8 mouse cellular contexts compared by ENCODE assay signal in the genomic region with DNA sequence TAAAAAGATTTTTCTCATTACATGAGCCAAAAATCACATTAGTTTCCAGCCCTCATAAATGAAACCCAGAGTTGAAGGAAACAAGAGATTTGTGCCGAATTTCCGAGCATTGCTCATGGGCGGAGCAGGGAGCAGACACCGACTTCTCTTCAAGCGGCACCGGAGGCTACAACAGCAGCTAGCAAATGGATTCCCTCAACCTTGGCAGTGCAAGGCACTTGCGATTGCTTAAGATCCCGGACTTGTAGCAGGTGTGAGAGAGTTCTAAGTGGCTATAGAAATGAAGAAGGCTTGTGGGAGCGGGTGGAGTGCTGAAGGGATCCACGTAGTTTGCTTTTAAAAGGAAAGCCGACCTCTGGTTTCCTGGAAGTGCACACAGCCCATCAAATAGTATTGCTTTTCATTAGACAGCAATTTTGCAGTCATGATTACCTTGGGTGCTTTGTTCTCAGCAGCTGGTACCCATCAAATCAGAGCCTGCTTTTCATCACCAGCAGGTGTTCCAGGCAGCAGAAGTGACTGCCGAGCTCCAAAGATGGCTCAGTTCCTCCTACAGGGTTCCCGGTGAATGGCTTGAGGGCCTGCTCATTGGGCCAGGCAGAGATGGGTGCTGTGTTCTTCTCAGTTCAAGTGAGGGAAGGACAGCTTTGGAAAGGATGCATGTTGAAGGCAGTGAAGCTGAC.
DNase-seq lines count a peak whose midpoint lies in the region; ATAC-seq and TF ChIP-seq lines count a peak whose summit lies in the region.

No protein-coding gene starts in this region.

- H3K4me3 ChIP-seq in intestine, embryonic 14.5 days (ENCODE audit: low read depth, low read length): no peak overlapping the region
- no peak overlapping the region for H3K4me3 ChIP-seq in intestine, postnatal 0 days (ENCODE audit: low read depth, low read length)
- no peak overlapping the region for H3K4me3 ChIP-seq in forebrain, embryonic 13.5 days
- H3K4me3 ChIP-seq in intestine, embryonic 15.5 days (replicated peaks): no peak overlapping the region
- H3K4me3 ChIP-seq in midbrain, embryonic 15.5 days: no peak overlapping the region

- H3K4me1 ChIP-seq in intestine, embryonic 14.5 days (replicated peaks; ENCODE audit: control insufficient read depth, insufficient read depth, low read length): peaks cover 22% of the 10 kb centered on the region
- H3K4me1 ChIP-seq in intestine, postnatal 0 days (replicated peaks; ENCODE audit: control insufficient read depth, insufficient read depth, low read length): no peaks in the 10 kb centered on the region
- H3K4me1 ChIP-seq in forebrain, embryonic 13.5 days: peaks cover 19% of the 10 kb centered on the region
- peaks cover 21% of the 10 kb centered on the region for H3K4me1 ChIP-seq in intestine, embryonic 15.5 days (replicated peaks)
- peaks cover 16% of the 10 kb centered on the region; the same call in 1 of the 2 replicates for H3K4me1 ChIP-seq in midbrain, embryonic 15.5 days

- H3K27me3 ChIP-seq in intestine, embryonic 14.5 days (replicated peaks; ENCODE audit: control insufficient read depth, insufficient read depth, low read length): no peaks in the 10 kb centered on the region
- no peaks in the 10 kb centered on the region for H3K27me3 ChIP-seq in intestine, postnatal 0 days (replicated peaks; ENCODE audit: control insufficient read depth, insufficient read depth, low read length)
- no peaks in the 10 kb centered on the region for H3K27me3 ChIP-seq in forebrain, embryonic 13.5 days
- no peaks in the 10 kb centered on the region for H3K27me3 ChIP-seq in intestine, embryonic 15.5 days (replicated peaks)
- no peaks in the 10 kb centered on the region for H3K27me3 ChIP-seq in midbrain, embryonic 15.5 days (replicated peaks)

- 39% methylated on average over 13 of the region's 13 CpGs for WGBS in intestine, embryonic 14.5 days
- 60% methylated on average over 13 of the region's 13 CpGs for WGBS in intestine, postnatal 0 days
- 66% methylated on average over 13 of the region's 13 CpGs for WGBS in forebrain, embryonic 13.5 days
- WGBS in intestine, embryonic 15.5 days: 38% methylated on average over 13 of the region's 13 CpGs
- WGBS in midbrain, embryonic 15.5 days: 69% methylated on average over 13 of the region's 13 CpGs

- H3K4me2 ChIP-seq in intestine, embryonic 14.5 days (ENCODE audit: low read length): no peak overlapping the region
- no peak overlapping the region for H3K4me2 ChIP-seq in intestine, postnatal 0 days (replicated peaks; ENCODE audit: low read depth)
- H3K4me2 ChIP-seq in forebrain, embryonic 13.5 days: no peak overlapping the region
- 0 out of 2 replicates have a peak overlapping the region, but pooled peaks have one; percentile 24 for H3K4me2 ChIP-seq in intestine, embryonic 15.5 days (replicated peaks)
- H3K4me2 ChIP-seq in midbrain, embryonic 15.5 days: no peak overlapping the region

- H3K36me3 ChIP-seq in intestine, embryonic 14.5 days (ENCODE audit: control insufficient read depth, insufficient read depth, low read length): no peaks in the 10 kb centered on the region
- H3K36me3 ChIP-seq in intestine, postnatal 0 days (ENCODE audit: control insufficient read depth, insufficient read depth): no peaks in the 10 kb centered on the region
- H3K36me3 ChIP-seq in forebrain, embryonic 13.5 days (ENCODE audit: poor library complexity, severe bottlenecking): no peaks in the 10 kb centered on the region
- no peaks in the 10 kb centered on the region for H3K36me3 ChIP-seq in intestine, embryonic 15.5 days
- no peaks in the 10 kb centered on the region for H3K36me3 ChIP-seq in midbrain, embryonic 15.5 days (replicated peaks)

- no peak for TF ChIP-seq CTCF in intestine, postnatal 0 days (IDR thresholded peaks at IDR 0.05; ENCODE audit: low read depth)

- H3K27ac ChIP-seq in intestine, embryonic 14.5 days (ENCODE audit: low read depth): 0 out of 2 replicates have a peak overlapping the region, but pooled peaks have one; percentile 13
- no peak overlapping the region for H3K27ac ChIP-seq in intestine, postnatal 0 days (ENCODE audit: low read depth, low read length)
- H3K27ac ChIP-seq in forebrain, embryonic 13.5 days: peak overlapping the region; percentile 52
- H3K27ac ChIP-seq in intestine, embryonic 15.5 days: no peak overlapping the region
- no peak overlapping the region; the same call in 1 of the 2 replicates for H3K27ac ChIP-seq in midbrain, embryonic 15.5 days

- ATAC-seq in intestine, embryonic 14.5 days (replicated peaks; ENCODE audit: low FRiP score, low TSS enrichment, low read depth): peak; percentile 61
- no peak for ATAC-seq in intestine, postnatal 0 days
- peak; percentile 48; the same call in 1 of the 2 replicates for ATAC-seq in forebrain, embryonic 13.5 days
- ATAC-seq in intestine, embryonic 15.5 days: peak; percentile 39; the same call in 1 of the 2 replicates
- peak; percentile 62 for ATAC-seq in midbrain, embryonic 15.5 days (replicated peaks)

- H3K9ac ChIP-seq in intestine, embryonic 14.5 days (ENCODE audit: low read length): no peak overlapping the region
- no peak overlapping the region for H3K9ac ChIP-seq in intestine, postnatal 0 days (ENCODE audit: low read depth, low read length)
- H3K9ac ChIP-seq in forebrain, embryonic 13.5 days: no peak overlapping the region
- H3K9ac ChIP-seq in intestine, embryonic 15.5 days: no peak overlapping the region
- no peak overlapping the region for H3K9ac ChIP-seq in midbrain, embryonic 15.5 days

- H3K9me3 ChIP-seq in intestine, embryonic 14.5 days (ENCODE audit: control insufficient read depth, low read length): no peaks in the 10 kb centered on the region; the same call in 1 of the 2 replicates
- H3K9me3 ChIP-seq in intestine, postnatal 0 days (ENCODE audit: control insufficient read depth): no peaks in the 10 kb centered on the region
- no peaks in the 10 kb centered on the region for H3K9me3 ChIP-seq in forebrain, embryonic 13.5 days (replicated peaks)
- H3K9me3 ChIP-seq in intestine, embryonic 15.5 days: no peaks in the 10 kb centered on the region
- H3K9me3 ChIP-seq in midbrain, embryonic 15.5 days: no peaks in the 10 kb centered on the region

- peak; percentile 70 for DNase-seq in intestine, embryonic 14.5 days (ENCODE audit: low spot score)
- DNase-seq in layer of hippocampus, adult 18-20 months (ENCODE audit: low spot score in 2 of 2): no peak
- DNase-seq in cerebellum, postnatal 10 days: no peak
- DNase-seq in urinary bladder, postnatal 25 days (ENCODE audit: low spot score): no peak

Comparison
In these comparisons a context has a peak if more than half of its experiments do, and no peak if none do; other contexts are left out.
1. H3K27ac ChIP-seq: peak in intestine, embryonic 14.5 days (single experiment) and forebrain, embryonic 13.5 days (single experiment); none in intestine, postnatal 0 days (single experiment), intestine, embryonic 15.5 days (single experiment) and midbrain, embryonic 15.5 days (single experiment).